In the genomic region with DNA sequence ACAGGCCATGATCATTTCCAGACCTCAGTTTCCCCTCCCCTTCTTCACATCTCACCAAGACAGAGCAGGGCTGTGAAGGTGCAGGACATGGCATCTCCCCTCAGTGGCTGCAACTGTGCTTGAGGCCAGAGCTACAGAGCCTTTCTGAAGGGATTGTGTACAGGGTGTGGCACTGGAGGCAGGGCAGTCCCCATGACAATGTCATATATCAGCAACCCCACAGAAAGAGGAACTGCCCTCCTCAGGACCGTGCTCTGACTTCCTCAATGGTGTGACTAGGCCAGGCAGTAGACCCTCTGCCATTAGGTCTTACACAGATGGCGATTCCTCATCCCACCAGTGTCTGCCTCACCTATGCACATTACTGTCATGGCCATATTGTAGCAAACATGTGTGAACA, we compare ENCODE assay signal across 19 mouse cellular contexts. TPM values are rescaled to one million over a fixed set of nuclear protein-coding genes. Genes with fewer than 3 reads are reported as not detected.
DNase-seq lines count a peak whose midpoint lies in the region; ATAC-seq and TF ChIP-seq lines count a peak whose summit lies in the region.
"Not testable (repeated sequence)": the region's sequence is repeated elsewhere in the genome, so short reads cannot be mapped to it uniquely, and the experiment has no call there.
"Had no signal": no experiment of that assay in that cellular context is flagged by ENCODE, and none has a peak within 500 bp of the region (broad histone marks: within the 10 kb centered on the region; RNA-seq: fewer than 3 reads in every experiment).

A gene (minus strand): TSS at position 117 of the 400 bp plus-strand sequence.

- not testable (repeated sequence) for TF ChIP-seq RAD21 in MEL (IDR thresholded peaks at IDR 0.05; ENCODE audit: low read depth, low read length)

- peak; percentile 75 for ATAC-seq in neutrophil, adult 5-6 weeks (ENCODE audit: extremely low read depth, insufficient number of reproducible peaks, low FRiP score, poor library complexity, severe bottlenecking)

- H3K27ac ChIP-seq in MEL (ENCODE audit: control insufficient read depth, low read depth, low read length); gastrocnemius, adult 2 months: not testable (repeated sequence)
- peak within 1 kb of the TSS; percentile 25; the same call in 1 of the 2 replicates for H3K27ac ChIP-seq in macrophage

- not testable (repeated sequence) for H3K4me3 ChIP-seq in MEL (ENCODE audit: control insufficient read depth in 1 of 2, insufficient read depth in 1 of 2, low read depth in 2 of 2, low read length in 2 of 2); gastrocnemius, adult 2 months; macrophage (ENCODE audit: inconsistent target)

- not testable (repeated sequence) for H3K9ac ChIP-seq in MEL (ENCODE audit: control insufficient read depth, low read depth, low read length, poor library complexity, severe bottlenecking)

- peaks cover 0 to 15% of the 10 kb centered on the region in 2 experiments; a peak in 3 of 4 replicates for H3K4me1 ChIP-seq in MEL (ENCODE audit: control insufficient read depth in 1 of 2, insufficient read depth in 2 of 2, low read length in 2 of 2)

- not testable (repeated sequence) for H3K36me3 ChIP-seq in MEL (ENCODE audit: control insufficient read depth in 1 of 2, insufficient read depth in 2 of 2, low read length in 2 of 2); macrophage (ENCODE audit: inconsistent target); splenic B cell, adult 2 months (ENCODE audit: control insufficient read depth, insufficient read depth, low read length, poor library complexity, severe bottlenecking)

- not testable (repeated sequence) for H3K9me3 ChIP-seq in MEL (replicated peaks; ENCODE audit: insufficient read depth, low read length)

- 3% methylated on average over 2 of the region's 2 CpGs for WGBS in macrophage (ENCODE audit: missing documents)

- not testable (repeated sequence) for TF ChIP-seq POLR2A in MEL (IDR thresholded peaks at IDR 0.05; ENCODE audit: control insufficient read depth in 1 of 2, insufficient read depth in 1 of 2, low read depth in 1 of 2, low read length in 2 of 2, poor library complexity in 1 of 2)

- H3K79me2 ChIP-seq in MEL (ENCODE audit: control insufficient read depth, insufficient read depth, low read length, poor library complexity); macrophage (ENCODE audit: inconsistent target): not testable (repeated sequence)

- DNase-seq in 416B (ENCODE audit: low read depth) = peak; percentile 44
- DNase-seq in MEL (ENCODE audit: low read depth, low spot score) = peak; percentile 79
- DNase-seq in gastrocnemius, adult 2 months = peak; percentile 18
- peak; percentile 14 to 26 for DNase-seq in lung, adult 18-20 months
- DNase-seq in splenic B cell, adult 2 months (ENCODE audit: low read depth, low spot score) = peak; percentile 61

- not testable (repeated sequence) for H3K27me3 ChIP-seq in MEL (ENCODE audit: control insufficient read depth in 1 of 2, insufficient read depth in 2 of 2, low read length in 2 of 2); splenic B cell, adult 2 months (ENCODE audit: control insufficient read depth, insufficient read depth, low read length, poor library complexity, severe bottlenecking)

- intact Hi-C loops in gastrocnemius, adult 2 months (cut with DNase I) = not testable (repeated sequence)

- TF ChIP-seq CTCF in MEL (IDR thresholded peaks at IDR 0.05 in 2 of 3, conservative IDR thresholded peaks at IDR 0.05 in 1 of 3; ENCODE audit: control insufficient read depth in 1 of 3, insufficient read depth in 1 of 3, low read depth in 2 of 3, low read length in 3 of 3, poor library complexity in 1 of 3, severe bottlenecking in 1 of 3); gastrocnemius, adult 2 months (IDR thresholded peaks at IDR 0.05): not testable (repeated sequence)

- TF ChIP-seq EP300 in MEL (IDR thresholded peaks at IDR 0.05; ENCODE audit: low read depth in 1 of 2, low read length in 2 of 2) = peak; percentile 18 to 67; a peak in 2 of 4 replicates

TF ChIP-seq in MEL, 35 proteins besides CTCF, POLR2A, EP300 and RAD21:
- 0 out of 2 replicates have a peak, but pooled peaks have one; percentile 15 for TF ChIP-seq RCOR1 (IDR thresholded peaks at IDR 0.05; ENCODE audit: low read depth, low read length)
- 0 out of 2 replicates have a peak, but pooled peaks have one; percentile 27 for TF ChIP-seq ELF1 (IDR thresholded peaks at IDR 0.05; ENCODE audit: low read depth, low read length)
- 0 out of 2 replicates have a peak, but pooled peaks have one; percentile 45 for TF ChIP-seq MYC (IDR thresholded peaks at IDR 0.05; ENCODE audit: low read depth, low read length)
- 0 out of 2 replicates have a peak, but pooled peaks have one; percentile 24 for TF ChIP-seq TBP (IDR thresholded peaks at IDR 0.05; ENCODE audit: low read depth, low read length)

RNA-seq across cellular contexts. Expression of the gene that starts here (rescaled TPM):
- 0.04 TPM in 1 of 2 replicates, not detected in the other for total RNA-seq in MEL (2012; rRNA removed)
- polyA plus RNA-seq in MEL (2012; ENCODE audit: insufficient read depth in 1 of 2, insufficient read length in 2 of 2, low read depth in 1 of 2, low replicate concordance in 2 of 2, missing spikeins in 1 of 2) (under 1 TPM in 1 of 2 experiments, not detected in 1; 0.19 TPM), macrophage (2018) (2.9 to 7.2 TPM (median 4.7 TPM) in 3 replicates)
- total RNA-seq in gastrocnemius, adult 2 months (2021) = under 1 TPM; 0.13 to 0.28 TPM
- 10 to 100 TPM in 7 of 26 experiments, 1 to 10 TPM in 19; 3.3 to 17.1 (median 7.9) TPM for total RNA-seq in macrophage (2018; cell fraction: chromatin; rRNA removed)
- 1 to 10 TPM; 3.9 to 9.5 (median 6.0) TPM for total RNA-seq in macrophage (2018; cell fraction: cytosol; rRNA removed)
- total RNA-seq in macrophage (2018; cell fraction: nucleus; rRNA removed) = 10 to 100 TPM in 17 of 26 experiments, 1 to 10 TPM in 9; 6.0 to 21.7 (median 12.1) TPM
- total RNA-seq in neutrophil, adult 5-6 weeks (2017) = 145 and 154 TPM in 2 replicates
- polyA plus RNA-seq: activated CD4-positive, CD25-positive, alpha-beta regulatory T cell, adult 4 months; cerebellum, adult 2 months; embryonic facial prominence, embryonic 10.5 days; forebrain, embryonic 13.5 days; forebrain, postnatal 0 days; G1E; heart, embryonic 10.5 days; heart, embryonic 14.5 days; hindbrain, embryonic 12.5 days; hindbrain, embryonic 16.5 days; inflammation-experienced regulatory T-cells, adult 6 months; Patski had no signal

Comparison
In these comparisons a context has a peak if more than half of its experiments do, and no peak if none do; other contexts are left out.
1. RNA of the gene that starts here (total RNA-seq): 145 to 154 TPM in neutrophil, adult 5-6 weeks; 0.13 to 0.28 TPM in gastrocnemius, adult 2 months and 0.04 TPM in MEL; every median in the first group is over 100 times any median in the second.
2. Peak in DNase-seq in MEL; RNA of the gene not detected or under 1 TPM.
3. Peak in DNase-seq in gastrocnemius, adult 2 months; RNA of the gene not detected or under 1 TPM.
4. DNase-seq: peak in every context shown above with its lines; median percentile 79 in MEL; 61 in splenic B cell, adult 2 months; 44 in 416B; 20 in lung, adult 18-20 months; 18 in gastrocnemius, adult 2 months.